Mouse (Mus musculus) lung, embryonic 15.5 days (tissue): ENCODE data around the gene Nacc1. TPM values are rescaled to one million over a fixed set of nuclear protein-coding genes. Genes with fewer than 3 reads are reported as not detected.
A peak's percentile ranks its signal among the peaks of the same experiment; 100 is the strongest.

Experiments
- ATAC-seq: fragments of 200-750 bp; cut with Nextera tagmentation; 2 replicates; pipeline ENCODE4 v1.8.0; 2017; ENCODE audit warnings: moderate number of reproducible peaks, borderline replicate concordance; ENCODE audit not compliant: low FRiP score, low TSS enrichment; ENCODE audit errors: extremely low read depth
- H3K27ac ChIP-seq: fragments of 300-500 bp; sonication (generic); 2 replicates; pipeline ENCODE4 v1.5.1; 2015; ENCODE audit warnings: moderate library complexity, mild to moderate bottlenecking, inconsistent platforms
- H3K27me3 ChIP-seq: fragments of 300-500 bp; sonication (generic); 2 replicates; pipeline ENCODE4 v1.6.1; 2015; ENCODE audit warnings: inconsistent platforms
- H3K36me3 ChIP-seq: fragments of 300-500 bp; sonication (generic); 2 replicates; pipeline ENCODE4 v1.6.1; 2015; ENCODE audit warnings: inconsistent platforms
- H3K4me1 ChIP-seq: fragments of 300-500 bp; sonication (generic); 2 replicates; pipeline ENCODE4 v1.6.1; 2015; ENCODE audit warnings: inconsistent platforms
- H3K4me2 ChIP-seq: fragments of 300-500 bp; sonication (generic); 2 replicates; pipeline ENCODE4 v1.6.1; 2015; ENCODE audit warnings: inconsistent platforms, mild to moderate bottlenecking, moderate library complexity
- H3K4me3 ChIP-seq: fragments of 300-500 bp; sonication (generic); 2 replicates; pipeline ENCODE4 v1.5.1; 2015; ENCODE audit warnings: mild to moderate bottlenecking, inconsistent platforms
- H3K9ac ChIP-seq: fragments of 300-500 bp; sonication (generic); 2 replicates; pipeline ENCODE4 v1.6.1; 2015; ENCODE audit warnings: inconsistent platforms
- H3K9me3 ChIP-seq: fragments of 300-500 bp; sonication (generic); 2 replicates; pipeline ENCODE4 v1.6.1; 2016; ENCODE audit warnings: inconsistent platforms
- WGBS: fragments of 180-500 bp; shearing (Covaris S2); methylation state at CpG from one replicate; pipeline ENCODE4 v1.1.7; 2015; 5-methylcytosine and 5-hydroxymethylcytosine counted together
- polyA plus RNA-seq: library from polyadenylated mRNA; unstranded; fragments of >200 nt; fragmentation: Nextera tagmentation; extraction: Ambion mirVana; gene quantifications from 2 replicates; pipeline ENCODE4 v1.2.1, GENCODE M21; 2015

The Nacc1 gene
- polyA plus RNA-seq, 1 experiment from 2014 or later, result 21.6 TPM

GRCm38 (mm10) chr8:84725246-84725940, 37.7 kb upstream of the Nacc1 start:
- H3K27ac ChIP-seq, result peak overlapping the region; percentile 60
- no peak overlapping the region for H3K4me2 ChIP-seq
- H3K4me1 ChIP-seq, result peaks cover 93% of the 10 kb centered on the region
- H3K4me3 ChIP-seq, result no peak overlapping the region
- no peaks in the 10 kb centered on the region for H3K9me3 ChIP-seq
- 54% methylated on average over 10 of the region's 10 CpGs for WGBS
- H3K9ac ChIP-seq, result peak overlapping the region; percentile 16; the same call in 1 of the 2 replicates
- H3K36me3 ChIP-seq, result peaks cover 35% of the 10 kb centered on the region
- H3K27me3 ChIP-seq, result no peaks in the 10 kb centered on the region
- no peak for ATAC-seq

GRCm38 (mm10) chr8:84724683-84725082, 37.0 kb upstream of the Nacc1 start:
- Histone ChIP-seq H3K4me1 (peaks cover 90% of the 10 kb centered on the region), H3K9me3 (no peaks in the 10 kb centered on the region), H3K27ac (no peak overlapping the region), H3K36me3 (peaks cover 42% of the 10 kb centered on the region), H3K27me3 (no peaks in the 10 kb centered on the region), H3K4me3 (no peak overlapping the region), H3K4me2 (no peak overlapping the region), H3K9ac (no peak overlapping the region)
- no peak for ATAC-seq
- WGBS, result 46% methylated on average over 9 of the region's 9 CpGs

DNA sequence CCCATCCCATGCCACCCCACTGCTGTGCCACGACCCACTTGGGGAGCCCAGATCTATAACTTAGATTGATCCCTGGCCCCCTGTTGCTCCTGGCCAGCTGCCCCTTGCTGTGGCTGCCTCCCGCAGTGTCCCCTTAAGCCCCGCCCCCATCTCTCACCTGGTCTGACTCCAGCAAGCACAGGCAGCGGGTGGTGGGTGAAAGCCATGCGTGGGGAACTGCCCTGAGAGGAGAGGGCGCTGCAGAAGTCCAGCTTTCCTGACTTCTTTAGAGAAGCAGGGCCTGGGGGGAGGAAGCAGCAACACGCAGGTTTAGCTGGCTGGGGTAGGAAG, 35.9 kb upstream of the Nacc1 start:
- Histone ChIP-seq H3K4me3 (0 out of 2 replicates have a peak overlapping the region, but pooled peaks have one; percentile 8), H3K27me3 (no peaks in the 10 kb centered on the region), H3K36me3 (peaks cover 52% of the 10 kb centered on the region), H3K9ac (peak overlapping the region; percentile 23), H3K4me1 (peaks cover 88% of the 10 kb centered on the region), H3K9me3 (no peaks in the 10 kb centered on the region), H3K4me2 (peak overlapping the region; percentile 38), H3K27ac (peak overlapping the region; percentile 98)
- no peak; the same call in 1 of the 2 replicates for ATAC-seq
- whole genome bisulfite sequencing, result 24% methylated on average over 7 of the region's 7 CpGs

DNA sequence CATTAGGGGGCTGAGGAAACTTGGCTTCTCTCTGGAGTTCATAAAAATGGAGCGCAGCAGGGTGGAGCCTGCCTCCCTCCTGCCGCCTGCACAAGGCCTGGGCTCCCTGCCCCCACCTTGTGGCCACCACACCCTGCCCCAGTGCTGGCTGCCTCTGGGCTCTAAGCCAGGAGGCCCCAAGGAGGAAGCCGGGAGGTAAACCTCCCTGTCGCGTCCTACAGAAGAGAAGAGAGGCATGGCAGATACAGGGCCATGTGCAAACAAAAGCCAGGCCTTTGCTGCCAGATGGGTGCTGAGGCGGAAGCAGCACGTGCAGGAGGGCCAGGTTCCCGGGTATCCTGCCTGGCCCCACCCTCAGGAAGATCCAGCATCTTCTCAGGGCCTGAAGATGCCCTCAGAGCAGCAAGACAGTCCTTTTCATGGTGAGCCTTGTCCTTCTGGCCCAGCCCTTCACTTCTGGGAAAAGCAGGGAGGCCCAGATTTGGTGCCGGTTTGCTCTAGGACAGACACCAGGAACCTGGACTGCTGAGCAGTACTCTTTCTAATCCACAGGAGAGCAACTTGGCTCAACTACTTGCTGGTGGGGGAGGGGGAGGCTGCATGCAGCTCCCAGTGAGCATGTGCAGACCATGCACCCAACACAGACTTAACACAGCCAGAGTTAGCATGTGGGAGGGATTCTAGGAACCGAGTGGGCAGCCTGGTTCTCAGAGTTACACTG, 35.3 kb upstream of the Nacc1 start, which contains the start of gene G430095P16Rik:
Gene G430095P16Rik, plus strand, starts transcription at position 158 of the 721 bp plus-strand sequence.
- no peaks in the 10 kb centered on the region for H3K9me3 ChIP-seq
- H3K27me3 ChIP-seq, result no peaks in the 10 kb centered on the region
- peak within 1 kb of the TSS; percentile 38 for H3K4me2 ChIP-seq
- H3K36me3 ChIP-seq, result peaks cover 54% of the 10 kb centered on the region
- 2% methylated on average over 10 of the region's 10 CpGs for WGBS
- peak; percentile 88 for ATAC-seq
- H3K9ac ChIP-seq, result peak within 1 kb of the TSS; percentile 23
- H3K4me1 ChIP-seq, result peaks cover 83% of the 10 kb centered on the region
- peak within 1 kb of the TSS; percentile 98 for H3K27ac ChIP-seq
- H3K4me3 ChIP-seq, result peak within 1 kb of the TSS; percentile 8; the same call in 1 of the 2 replicates

- Histone ChIP-seq H3K27ac (peak overlapping the region; percentile 98), H3K9ac (peak overlapping the region; percentile 23; the same call in 1 of the 2 replicates), H3K27me3 (no peaks in the 10 kb centered on the region), H3K36me3 (peaks cover 58% of the 10 kb centered on the region), H3K4me1 (peaks cover 78% of the 10 kb centered on the region), H3K4me3 (no peak overlapping the region), H3K4me2 (peak overlapping the region; percentile 38; the same call in 1 of the 2 replicates), H3K9me3 (no peaks in the 10 kb centered on the region)
- 33% methylated on average over 6 of the region's 6 CpGs for WGBS
- no peak; the same call in 1 of the 2 replicates for ATAC-seq
Observed at GRCm38 (mm10) chr8:84722530-84722849, 34.8 kb upstream of the Nacc1 start.

GRCm38 (mm10) chr8:84718959-84719690, 31.5 kb upstream of the Nacc1 start:
- Histone ChIP-seq H3K9me3 (no peaks in the 10 kb centered on the region), H3K4me3 (no peak overlapping the region), H3K4me1 (peaks cover 63% of the 10 kb centered on the region), H3K4me2 (no peak overlapping the region), H3K36me3 (peaks cover 53% of the 10 kb centered on the region), H3K9ac (no peak overlapping the region), H3K27ac (no peak overlapping the region), H3K27me3 (no peaks in the 10 kb centered on the region)
- WGBS, result 74% methylated on average over 5 of the region's 5 CpGs
- no peak for ATAC-seq

- Histone ChIP-seq H3K27me3 (no peaks in the 10 kb centered on the region), H3K4me2 (no peak overlapping the region), H3K9me3 (no peaks in the 10 kb centered on the region), H3K27ac (no peak overlapping the region), H3K4me1 (peaks cover 63% of the 10 kb centered on the region), H3K36me3 (peaks cover 55% of the 10 kb centered on the region), H3K4me3 (no peak overlapping the region), H3K9ac (no peak overlapping the region)
- no peak for ATAC-seq
- 81% methylated on average over 5 of the region's 5 CpGs for WGBS
Observed at GRCm38 (mm10) chr8:84718476-84718875, 30.8 kb upstream of the Nacc1 start.

DNA sequence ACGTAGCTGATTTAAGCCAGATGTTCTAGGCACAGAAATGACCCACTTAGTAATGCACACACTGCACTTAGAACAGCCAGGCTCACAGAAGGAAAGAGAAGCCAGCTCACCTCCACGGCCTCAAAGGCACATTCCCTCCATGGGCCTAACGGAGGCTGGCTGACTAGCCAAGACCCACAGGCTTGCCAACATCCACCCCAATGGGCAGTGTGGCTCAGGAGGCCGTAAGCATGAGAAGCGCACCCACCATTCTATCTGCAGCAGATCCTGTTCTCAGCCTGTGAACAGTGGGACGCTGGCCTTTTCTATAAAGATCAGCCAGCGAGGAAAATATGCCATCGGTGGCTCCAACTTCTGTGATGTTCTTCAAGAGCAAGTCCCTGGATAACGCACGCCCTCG, 29.1 kb upstream of the Nacc1 start:
- 83% methylated on average over 11 of the region's 11 CpGs for WGBS

GRCm38 (mm10) chr8:84715893-84716468, 28.3 kb upstream of the Nacc1 start:
- H3K27ac ChIP-seq, result 0 out of 2 replicates have a peak overlapping the region, but pooled peaks have one; percentile 6
- H3K9ac ChIP-seq, result no peak overlapping the region; the same call in 1 of the 2 replicates
- H3K36me3 ChIP-seq, result peaks cover 46% of the 10 kb centered on the region
- no peak overlapping the region for H3K4me3 ChIP-seq
- H3K27me3 ChIP-seq, result no peaks in the 10 kb centered on the region
- H3K9me3 ChIP-seq, result no peaks in the 10 kb centered on the region
- no peak for ATAC-seq
- no peak overlapping the region for H3K4me2 ChIP-seq
- peaks cover 64% of the 10 kb centered on the region for H3K4me1 ChIP-seq
- 33% methylated on average over 27 of the region's 27 CpGs for WGBS

More for the DNA sequence above, 29.1 kb upstream of the Nacc1 start:
- no peak for ATAC-seq
- no peaks in the 10 kb centered on the region for H3K27me3 ChIP-seq
- no peak overlapping the region for H3K4me2 ChIP-seq
- no peak overlapping the region for H3K4me3 ChIP-seq
- H3K4me1 ChIP-seq, result peaks cover 61% of the 10 kb centered on the region
- peaks cover 54% of the 10 kb centered on the region for H3K36me3 ChIP-seq
- H3K27ac ChIP-seq, result no peak overlapping the region
- H3K9me3 ChIP-seq, result no peaks in the 10 kb centered on the region
- no peak overlapping the region for H3K9ac ChIP-seq

DNA sequence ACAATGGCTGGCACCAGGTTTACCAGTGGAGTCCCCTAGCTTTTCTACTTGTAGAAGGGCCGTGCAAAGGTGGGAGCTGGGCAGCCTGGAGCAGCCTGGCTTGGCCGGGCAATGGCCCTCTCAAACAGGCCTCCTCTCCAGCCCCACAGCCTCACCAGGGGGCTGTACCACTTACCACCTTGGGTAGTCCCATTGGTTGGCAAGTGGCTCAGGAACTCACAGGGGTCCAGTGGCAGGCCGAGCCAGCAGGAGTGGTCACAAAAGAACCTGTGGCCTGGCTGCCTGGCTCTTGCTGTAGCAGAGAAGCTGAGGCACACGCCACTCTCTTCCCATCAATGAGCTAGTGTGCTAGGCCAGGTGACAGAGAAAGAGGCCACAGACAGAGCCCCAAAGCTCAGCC, 26.5 kb upstream of the Nacc1 start:
- H3K4me2 ChIP-seq, result no peak overlapping the region; the same call in 1 of the 2 replicates
- 0 out of 2 replicates have a peak overlapping the region, but pooled peaks have one; percentile 24 for H3K9ac ChIP-seq
- no peak overlapping the region for H3K4me3 ChIP-seq
- 65% methylated on average over 4 of the region's 4 CpGs for WGBS
- no peak for ATAC-seq
- H3K9me3 ChIP-seq, result no peaks in the 10 kb centered on the region
- peaks cover 28% of the 10 kb centered on the region for H3K36me3 ChIP-seq
- H3K27me3 ChIP-seq, result no peaks in the 10 kb centered on the region
- H3K27ac ChIP-seq, result peak overlapping the region; percentile 98
- peaks cover 66% of the 10 kb centered on the region for H3K4me1 ChIP-seq

DNA sequence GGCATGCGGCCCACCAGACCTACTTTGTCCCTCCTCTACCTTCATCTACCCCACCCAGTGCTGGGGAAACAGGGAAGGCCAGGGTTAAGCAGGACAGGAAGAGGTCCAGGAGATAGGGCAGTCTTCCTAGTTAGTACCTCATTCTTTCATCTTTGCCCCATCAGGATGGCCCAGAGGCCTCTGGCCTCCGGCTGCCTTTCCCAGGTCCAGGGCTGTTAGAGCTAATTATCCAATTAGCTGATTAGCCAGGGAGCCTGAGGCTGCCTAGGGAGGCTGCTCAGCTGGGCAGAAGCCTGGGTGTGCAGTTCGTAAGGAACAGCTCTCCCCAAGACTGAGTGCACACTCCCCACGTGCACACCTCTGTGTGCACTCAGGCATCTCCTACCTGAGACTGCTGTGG, 25.7 kb upstream of the Nacc1 start:
- no peak for ATAC-seq
- Histone ChIP-seq H3K4me1 (peaks cover 67% of the 10 kb centered on the region), H3K4me2 (peak overlapping the region; percentile 34; the same call in 1 of the 2 replicates), H3K36me3 (peaks cover 21% of the 10 kb centered on the region), H3K4me3 (no peak overlapping the region), H3K27ac (peak overlapping the region; percentile 98), H3K27me3 (no peaks in the 10 kb centered on the region), H3K9ac (peak overlapping the region; percentile 24; the same call in 1 of the 2 replicates), H3K9me3 (no peaks in the 10 kb centered on the region)
- WGBS, result 59% methylated on average over 4 of the region's 4 CpGs
